Mouse (Mus musculus) MEL (cell line): ENCODE measurements around the gene Rsbn1. TPM values are rescaled to one million over a fixed set of nuclear protein-coding genes. Genes with fewer than 3 reads are reported as not detected.

Experiments
- DNase-seq: peaks from one replicate; pipeline ENCODE4 v3.0.0; 2011; ENCODE audit warnings: low read depth, low spot score
- H3K27ac ChIP-seq: 2 replicates; pipeline ENCODE4 v1.5.1; 2012; ENCODE audit warnings: low read depth, mild to moderate bottlenecking, control low read depth, low read length, moderate library complexity; ENCODE audit not compliant: control insufficient read depth
- H3K27me3 ChIP-seq, 2 experiments: fragments of 150-350 bp in 1 of 2; sonication (generic) in 1 of 2; 2 replicates each; pipeline ENCODE4 v1.6.1; 2012; ENCODE audit warnings: low read length in 2 of 2, mild to moderate bottlenecking in 2 of 2, improper control_type of control experiment in 1 of 2, moderate library complexity in 1 of 2; ENCODE audit not compliant: insufficient read depth in 2 of 2, control insufficient read depth in 1 of 2
- H3K36me3 ChIP-seq, 2 experiments: 2 replicates each; pipeline ENCODE4 v1.6.1; 2012 to 2014; ENCODE audit warnings: low read length in 2 of 2, improper control_type of control experiment in 1 of 2, inconsistent platforms in 1 of 2, mild to moderate bottlenecking in 1 of 2; ENCODE audit not compliant: insufficient read depth in 2 of 2, control insufficient read depth in 1 of 2
- H3K4me1 ChIP-seq, 2 experiments: fragments of 150-350 bp in 1 of 2; sonication (generic) in 1 of 2; 2 replicates each; pipeline ENCODE4 v1.6.1; 2012; ENCODE audit warnings: low read length in 2 of 2, improper control_type of control experiment in 1 of 2, mild to moderate bottlenecking in 1 of 2; ENCODE audit not compliant: insufficient read depth in 2 of 2, control insufficient read depth in 1 of 2
- H3K4me3 ChIP-seq, 2 experiments: fragments of 150-350 bp in 1 of 2; sonication (generic) in 1 of 2; 2 replicates each; pipeline ENCODE4 v1.5.1; 2012; ENCODE audit warnings: low read depth in 2 of 2, low read length in 2 of 2, mild to moderate bottlenecking in 2 of 2, moderate library complexity in 2 of 2, control low read depth in 1 of 2, improper control_type of control experiment in 1 of 2; ENCODE audit not compliant: control insufficient read depth in 1 of 2, insufficient read depth in 1 of 2
- H3K79me2 ChIP-seq: 2 replicates; pipeline ENCODE4 v1.6.1; 2012; ENCODE audit warnings: mild to moderate bottlenecking, low read length, moderate library complexity; ENCODE audit not compliant: control insufficient read depth, poor library complexity, insufficient read depth
- H3K9ac ChIP-seq: 2 replicates; pipeline ENCODE4 v1.6.1; 2012; ENCODE audit warnings: low read depth, mild to moderate bottlenecking, control low read depth, low read length, moderate library complexity; ENCODE audit not compliant: control insufficient read depth, poor library complexity, severe bottlenecking
- H3K9me3 ChIP-seq: fragments of 150-350 bp; sonication (generic); replicated peaks from 2 replicates; pipeline ENCODE4 v1.6.1; 2012; ENCODE audit warnings: mild to moderate bottlenecking, low read length, improper control_type of control experiment, moderate library complexity; ENCODE audit not compliant: insufficient read depth
- CHD2 ChIP-seq: IDR thresholded peaks from 2 replicates; pipeline ENCODE4 v1.6.1; 2011; ENCODE audit warnings: low read length, improper control_type of control experiment
- CTCF ChIP-seq, 3 experiments: IDR thresholded peaks in 2 of 3; conservative IDR thresholded peaks in 1 of 3; 2 replicates each; pipeline ENCODE4 v1.5.1; 2011 to 2012; ENCODE audit warnings: low read length in 3 of 3, low read depth in 2 of 3, mild to moderate bottlenecking in 2 of 3, improper control_type of control experiment in 1 of 3, inconsistent platforms in 1 of 3, mixed read lengths in 1 of 3, moderate library complexity in 1 of 3; ENCODE audit not compliant: control insufficient read depth in 1 of 3, insufficient read depth in 1 of 3, poor library complexity in 1 of 3, severe bottlenecking in 1 of 3
- ELF1 ChIP-seq: IDR thresholded peaks from 2 replicates; pipeline ENCODE4 v1.6.1; 2014; ENCODE audit warnings: low read depth, mild to moderate bottlenecking, inconsistent platforms, low read length, improper control_type of control experiment, moderate library complexity
- KAT2A ChIP-seq: conservative IDR thresholded peaks from 2 replicates; pipeline ENCODE4 v1.6.1; 2012; ENCODE audit warnings: low read depth, low read length, improper control_type of control experiment, inconsistent platforms
- MAFK ChIP-seq: IDR thresholded peaks from 2 replicates; pipeline ENCODE4 v1.6.1; 2011; ENCODE audit warnings: low read depth, mild to moderate bottlenecking, low read length, improper control_type of control experiment, borderline replicate concordance
- TAL1 ChIP-seq: IDR thresholded peaks from 2 replicates; pipeline ENCODE4 v1.6.1; 2012; ENCODE audit warnings: mild to moderate bottlenecking, inconsistent platforms, low read length, moderate library complexity, mixed read lengths
- ZC3H11A ChIP-seq: IDR thresholded peaks from 2 replicates; pipeline ENCODE4 v1.6.1; 2012; ENCODE audit warnings: low read depth, mild to moderate bottlenecking, inconsistent platforms, low read length, improper control_type of control experiment
- ZNF384 ChIP-seq: IDR thresholded peaks from 2 replicates; pipeline ENCODE4 v1.6.1; 2012; ENCODE audit warnings: low read depth, mild to moderate bottlenecking, inconsistent platforms, low read length, improper control_type of control experiment
- polyA plus RNA-seq, 2 experiments: library from polyadenylated mRNA; stranded (reverse) in 1 of 2; unstranded in 1 of 2; fragments of >175 nt in 1 of 2; fragments of >200 nt in 1 of 2; gene quantifications; 2 replicates each; pipeline versions ENCODE4 v1.2.1 to v1.2.4; 2012; ENCODE audit warnings: low replicate concordance in 2 of 2, low read depth in 1 of 2; ENCODE audit not compliant: insufficient read length in 2 of 2, insufficient read depth in 1 of 2, missing spikeins in 1 of 2
- total RNA-seq: library from RNA; depleted of rRNA; stranded (reverse); fragments of 300-350 nt; gene quantifications from 2 replicates; pipeline ENCODE4 v1.2.3, GENCODE M21; 2012; rRNA removed

Gene Rsbn1
- total and polyA plus RNA-seq, 3 experiments = 10.5 to 37.3 (median 10.8) TPM

DNA sequence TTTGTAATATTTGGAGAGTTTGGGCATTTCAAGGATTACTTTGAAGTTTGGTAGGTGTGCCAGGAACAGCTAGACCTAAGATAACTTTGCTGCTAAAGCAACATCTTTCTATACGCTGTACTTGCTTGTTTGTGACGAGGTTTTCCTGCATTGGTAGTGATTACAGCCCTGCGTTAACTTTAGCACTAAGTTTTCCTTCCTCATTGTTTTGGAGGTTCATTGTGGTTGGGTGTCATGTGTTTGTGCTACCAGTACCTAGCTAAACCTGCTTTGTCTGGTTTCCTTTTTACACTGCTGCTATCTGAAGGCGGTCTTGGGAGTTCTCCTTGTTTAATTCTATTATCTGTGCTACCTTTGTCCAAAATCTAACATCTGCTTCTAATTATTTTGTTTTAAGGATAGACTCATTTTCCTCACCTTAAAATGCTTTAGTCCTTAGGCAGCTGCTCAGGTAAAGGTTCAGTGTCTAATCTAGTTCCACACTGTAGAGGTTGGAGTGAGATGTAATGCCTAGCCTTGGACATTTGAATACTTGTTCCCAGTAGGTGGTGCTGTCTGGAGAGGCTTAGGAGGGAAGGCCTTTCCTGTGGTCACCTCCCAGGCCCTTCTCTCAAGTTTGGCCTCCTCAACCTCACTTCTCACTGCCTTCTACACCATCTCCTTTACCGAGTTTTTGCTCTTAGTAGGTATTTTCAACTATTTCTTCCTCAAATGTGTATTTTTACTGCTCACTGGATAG is 96.2 kb downstream of the Rsbn1 start (continued):
- TF ChIP-seq MAFK = no peak

DNA sequence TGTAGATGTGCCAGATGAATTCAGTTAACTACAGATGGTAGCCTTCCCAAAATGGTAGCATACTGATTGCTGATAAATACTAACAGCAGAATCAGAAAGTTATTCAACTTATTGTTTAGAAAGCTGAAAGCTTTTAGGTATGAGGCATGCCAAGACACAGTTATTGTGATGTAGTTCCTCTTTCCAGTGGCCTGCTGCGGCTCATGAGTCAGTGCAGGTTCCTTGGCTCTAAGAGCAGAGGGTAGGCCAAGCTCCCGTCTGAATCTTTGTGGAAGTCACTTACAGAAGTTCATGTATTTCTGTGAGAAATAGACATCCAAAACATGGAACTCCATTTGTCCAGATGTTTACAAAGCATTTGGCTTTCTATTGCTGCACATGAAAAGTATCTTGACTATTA is 98.1 kb downstream of the Rsbn1 start:
- no peaks in the 10 kb centered on the region for H3K4me1 ChIP-seq
- TF ChIP-seq KAT2A (no peak), ZC3H11A (no peak), ZNF384 (no peak), CHD2 (no peak), ELF1 (no peak), CTCF (IDR thresholded peaks at IDR 0.05 in 2 of 3, conservative IDR thresholded peaks at IDR 0.05 in 1 of 3; ENCODE audit: control insufficient read depth in 1 of 3, insufficient read depth in 1 of 3, low read depth in 2 of 3, low read length in 3 of 3, poor library complexity in 1 of 3, severe bottlenecking in 1 of 3) (no peak), TAL1 (no peak)
- peaks cover 2 to 6% of the 10 kb centered on the region in 2 experiments; a peak in 2 of 4 replicates for H3K36me3 ChIP-seq
- no peak overlapping the region for H3K4me3 ChIP-seq
- H3K9ac ChIP-seq = no peak overlapping the region
- no peak overlapping the region for H3K27ac ChIP-seq
- H3K9me3 ChIP-seq = no peaks in the 10 kb centered on the region
- no peaks in the 10 kb centered on the region for H3K27me3 ChIP-seq
- DNase-seq = peak; percentile 65
- H3K79me2 ChIP-seq = no peaks in the 10 kb centered on the region

Other genes with a start within 250 kb of the Rsbn1 start
- gene Olfml3, start 176.1 kb upstream of the Rsbn1 start, total RNA-seq = 0.03 and 0.08 TPM in 2 replicates
- gene Olfml3, start 176.1 kb upstream of the Rsbn1 start, polyA plus RNA-seq = under 1 TPM in 1 of 2 experiments, not detected in 1; 0.18 TPM
- gene Gm10964, start 174.8 kb upstream of the Rsbn1 start, total RNA-seq = not detected in 2 replicates
- gene Gm10964, start 174.8 kb upstream of the Rsbn1 start, polyA plus RNA-seq = not detected
- 16.7 and 17.8 TPM in 2 replicates for gene Hipk1, start 122.6 kb upstream of the Rsbn1 start, total RNA-seq
- gene Hipk1, start 122.6 kb upstream of the Rsbn1 start, polyA plus RNA-seq = 10 to 100 TPM in 1 of 2 experiments, not detected in 1; 28.7 TPM
- 9.8 and 11.2 TPM in 2 replicates for gene Dclre1b, start 104.7 kb upstream of the Rsbn1 start, total RNA-seq
- gene Dclre1b, start 104.7 kb upstream of the Rsbn1 start, polyA plus RNA-seq = 10 to 100 TPM in 1 of 2 experiments, not detected in 1; 25.3 TPM
- 14.2 and 15.1 TPM in 2 replicates for gene Ap4b1, start 104.6 kb upstream of the Rsbn1 start, total RNA-seq
- 10 to 100 TPM in 1 of 2 experiments, not detected in 1; 20.2 TPM for gene Ap4b1, start 104.6 kb upstream of the Rsbn1 start, polyA plus RNA-seq
- 0.50 TPM in 1 of 2 replicates, not detected in the other for gene Gm43064, start 104.5 kb upstream of the Rsbn1 start, total RNA-seq
- gene Gm43064, start 104.5 kb upstream of the Rsbn1 start, polyA plus RNA-seq = under 1 TPM in 1 of 2 experiments, not detected in 1; 0.14 TPM
- gene Bcl2l15, start 81.5 kb upstream of the Rsbn1 start, total RNA-seq = not detected in 2 replicates
- under 1 TPM in 1 of 2 experiments, not detected in 1; 0.11 TPM for gene Bcl2l15, start 81.5 kb upstream of the Rsbn1 start, polyA plus RNA-seq
- gene Ptpn22, start 54.3 kb upstream of the Rsbn1 start, total RNA-seq = 0.10 TPM in 1 of 2 replicates, not detected in the other
- under 1 TPM in 1 of 2 experiments, not detected in 1; 0.06 TPM for gene Ptpn22, start 54.3 kb upstream of the Rsbn1 start, polyA plus RNA-seq
- gene Phtf1, start 54.0 kb downstream of the Rsbn1 start, total RNA-seq = 19.7 and 20.0 TPM in 2 replicates
- gene Phtf1, start 54.0 kb downstream of the Rsbn1 start, polyA plus RNA-seq = 10 to 100 TPM in 1 of 2 experiments, not detected in 1; 23.4 TPM